Comparison of ENCODE assay signal across 8 mouse cellular contexts in the genomic region with DNA sequence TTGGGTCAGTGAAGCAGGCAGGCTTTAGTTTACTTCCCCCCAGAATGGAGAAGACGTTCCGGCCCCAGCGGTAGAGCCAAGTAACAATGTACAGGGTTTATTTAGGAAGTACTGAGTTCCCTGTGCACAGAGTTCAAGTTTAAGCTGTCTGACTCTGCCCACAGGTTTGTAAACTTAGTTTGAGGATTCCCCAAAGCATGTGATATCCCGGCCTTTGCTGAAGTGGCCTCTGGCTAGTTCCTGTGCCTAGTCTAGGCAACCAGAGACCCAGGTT.
DNase-seq lines count a peak whose midpoint lies in the region; ATAC-seq and TF ChIP-seq lines count a peak whose summit lies in the region.

No protein-coding gene starts in this region.

- H3K4me1 ChIP-seq in heart, embryonic 14.5 days (ENCODE audit: control insufficient read depth in 2 of 2, insufficient read depth in 2 of 2, low read length in 2 of 2) = peaks cover 90 to 91% of the 10 kb centered on the region in 2 experiments
- H3K4me1 ChIP-seq in cortical plate, adult 2 months (ENCODE audit: control insufficient read depth, insufficient read depth, low read length) = no peaks in the 10 kb centered on the region; the same call in none of the 2 replicates
- peaks cover 37% of the 10 kb centered on the region for H3K4me1 ChIP-seq in hindbrain, embryonic 14.5 days (replicated peaks; ENCODE audit: control insufficient read depth, insufficient read depth, low read length)
- peaks cover 94% of the 10 kb centered on the region for H3K4me1 ChIP-seq in midbrain, embryonic 10.5 days

- TF ChIP-seq POLR2A in cortical plate, adult 2 months (IDR thresholded peaks at IDR 0.05; ENCODE audit: extremely low read depth, insufficient read depth, low read length) = no peak

- peak overlapping the region; percentile 86 for H3K9ac ChIP-seq in heart, embryonic 14.5 days (ENCODE audit: low read length)
- H3K9ac ChIP-seq in hindbrain, embryonic 14.5 days = no peak overlapping the region; the same call in 1 of the 2 replicates

- no peak for DNase-seq in heart, adult 18-20 months
- DNase-seq in hindbrain, embryonic 14.5 days (ENCODE audit: low spot score) = no peak
- DNase-seq in midbrain, embryonic 10.5 days (ENCODE audit: low spot score) = no peak
- DNase-seq in adipocyte (ENCODE audit: low spot score) = no peak
- no peak for DNase-seq in cerebellum, postnatal 14 days
- no peak for DNase-seq in urinary bladder, adult 18-20 months (ENCODE audit: low spot score in 2 of 2)

- peak overlapping the region; percentile 67 to 74 for H3K4me3 ChIP-seq in heart, embryonic 14.5 days (ENCODE audit: control insufficient read depth in 1 of 2, insufficient read depth in 1 of 2, low read depth in 1 of 2, low read length in 2 of 2)
- H3K4me3 ChIP-seq in cortical plate, adult 2 months (ENCODE audit: insufficient read depth, low read length) = peak overlapping the region; percentile 37; the same call in 1 of the 2 replicates
- H3K4me3 ChIP-seq in hindbrain, embryonic 14.5 days (replicated peaks; ENCODE audit: low read length) = peak overlapping the region; percentile 49
- peak overlapping the region; percentile 76 for H3K4me3 ChIP-seq in midbrain, embryonic 10.5 days

- no peaks in the 10 kb centered on the region for H3K9me3 ChIP-seq in heart, embryonic 14.5 days (ENCODE audit: control insufficient read depth, low read length)
- H3K9me3 ChIP-seq in hindbrain, embryonic 14.5 days (ENCODE audit: control insufficient read depth, low read length) = no peaks in the 10 kb centered on the region
- no peaks in the 10 kb centered on the region for H3K9me3 ChIP-seq in midbrain, embryonic 10.5 days (replicated peaks)

- TF ChIP-seq CTCF in cortical plate, adult 2 months (IDR thresholded peaks at IDR 0.05; ENCODE audit: extremely low read depth, insufficient read depth, low read length) = no peak

- H3K4me2 ChIP-seq in heart, embryonic 14.5 days (ENCODE audit: low read length) = peak overlapping the region; percentile 81
- H3K4me2 ChIP-seq in hindbrain, embryonic 14.5 days (replicated peaks) = peak overlapping the region; percentile 91

- WGBS in heart, embryonic 14.5 days = 32% methylated on average over 4 of the region's 4 CpGs
- WGBS in hindbrain, embryonic 14.5 days = 49% methylated on average over 4 of the region's 4 CpGs
- 52% methylated on average over 4 of the region's 4 CpGs for WGBS in midbrain, embryonic 10.5 days

- no peak for ATAC-seq in heart, embryonic 14.5 days (ENCODE audit: insufficient number of reproducible peaks, insufficient read depth, low FRiP score, low read depth)
- no peak for ATAC-seq in hindbrain, embryonic 14.5 days (ENCODE audit: low FRiP score)

- H3K27me3 ChIP-seq in heart, embryonic 14.5 days (ENCODE audit: control insufficient read depth, insufficient read depth, low read length) = no peaks in the 10 kb centered on the region
- H3K27me3 ChIP-seq in hindbrain, embryonic 14.5 days (ENCODE audit: control insufficient read depth, insufficient read depth, low read length) = no peaks in the 10 kb centered on the region
- H3K27me3 ChIP-seq in midbrain, embryonic 10.5 days (ENCODE audit: low read depth, poor library complexity, severe bottlenecking) = peaks cover 6% of the 10 kb centered on the region; the same call in 1 of the 2 replicates

- H3K36me3 ChIP-seq in heart, embryonic 14.5 days (ENCODE audit: control insufficient read depth, insufficient read depth, low read length) = peaks cover 9% of the 10 kb centered on the region; the same call in 1 of the 2 replicates
- H3K36me3 ChIP-seq in hindbrain, embryonic 14.5 days (replicated peaks; ENCODE audit: control insufficient read depth, insufficient read depth) = no peaks in the 10 kb centered on the region
- H3K36me3 ChIP-seq in midbrain, embryonic 10.5 days = peaks cover 8% of the 10 kb centered on the region; the same call in 1 of the 2 replicates

- peak overlapping the region; percentile 43 to 59 for H3K27ac ChIP-seq in heart, embryonic 14.5 days (replicated peaks in 1 of 2; ENCODE audit: control insufficient read depth in 1 of 2, insufficient read depth in 1 of 2, low read depth in 2 of 2, low read length in 2 of 2)
- no peak overlapping the region for H3K27ac ChIP-seq in cortical plate, adult 2 months (ENCODE audit: insufficient read depth, low read length)
- no peak overlapping the region for H3K27ac ChIP-seq in hindbrain, embryonic 14.5 days
- H3K27ac ChIP-seq in midbrain, embryonic 10.5 days (replicated peaks) = peak overlapping the region; percentile 93

Comparison
In these comparisons a context has a peak if more than half of its experiments do, and no peak if none do; other contexts are left out.
1. H3K27ac ChIP-seq: peak in heart, embryonic 14.5 days (2 of 2) and midbrain, embryonic 10.5 days (single experiment); none in cortical plate, adult 2 months (single experiment) and hindbrain, embryonic 14.5 days (single experiment).
2. Peak in every context shown above with its lines, with median percentiles within 50 percentile points of each other: H3K4me3 ChIP-seq.